Mouse (Mus musculus): ENCODE data around the gene Spcs2.

GRCm38 (mm10) chr7:99850534-99850933 is 12.7 kb downstream of the Spcs2 start:
- no peak for TF ChIP-seq CTCF (IDR thresholded peaks at IDR 0.05; ENCODE audit: borderline replicate concordance, control insufficient read depth, extremely low read depth, insufficient read depth, low read length, poor library complexity)
- no peak for TF ChIP-seq POLR2A (IDR thresholded peaks at IDR 0.05; ENCODE audit: control insufficient read depth, extremely low read depth, insufficient read depth, low read length, poor library complexity)
